Mouse (Mus musculus) megakaryocyte progenitor cell, adult 5-6 weeks (primary cell): ENCODE measurements around the gene Azin2. TPM values are rescaled to one million over a fixed set of nuclear protein-coding genes. Genes with fewer than 3 reads are reported as not detected.
A peak's percentile ranks its signal among the peaks of the same experiment; 100 is the strongest.

Source experiments
- ATAC-seq: replicated peaks from 2 replicates; pipeline ENCODE4 v1.8.0; 2016; ENCODE audit warnings: mild to moderate bottlenecking, moderate TSS enrichment, inconsistent platforms; ENCODE audit not compliant: poor library complexity
- total RNA-seq, 2 experiments: library from RNA; stranded (forward) in 1 of 2; stranded (reverse) in 1 of 2; fragments of 157-497, 149-512 nt in 1 of 2; fragments of 200-1000 nt in 1 of 2; gene quantifications; 2 replicates each; pipeline versions ENCODE4 v1.2.3 to v1.2.4; 2015 to 2017

Azin2 gene
- 0.91 and 1.7 TPM in 2 replicates for total RNA-seq (2015)
- total RNA-seq (2017): 2.1 and 2.2 TPM in 2 replicates

- ATAC-seq: peak; percentile 92
Measured at GRCm38 (mm10) chr4:128962029-128962925, at the start of gene Azin2. TSS of gene Azin2 (minus strand) at chr4:128962442.

- peak; percentile 56 for ATAC-seq
Measured at GRCm38 (mm10) chr4:129011604-129012121, 49.4 kb upstream of the Azin2 start.

- ATAC-seq: no peak
Measured at GRCm38 (mm10) chr4:129009521-129009920, 47.3 kb upstream of the Azin2 start.

GRCm38 (mm10) chr4:129008672-129009071 lies 46.4 kb upstream of the Azin2 start:
- peak; percentile 75 for ATAC-seq

- no peak for ATAC-seq
Measured at GRCm38 (mm10) chr4:129008006-129008519, 45.8 kb upstream of the Azin2 start.

- peak; percentile 41 for ATAC-seq
Measured at GRCm38 (mm10) chr4:129003720-129004119, 41.5 kb upstream of the Azin2 start.

- no peak for ATAC-seq
Measured at GRCm38 (mm10) chr4:129000786-129001185, 38.5 kb upstream of the Azin2 start.

- ATAC-seq: no peak
Measured at GRCm38 (mm10) chr4:128998401-128998800, 36.2 kb upstream of the Azin2 start.

GRCm38 (mm10) chr4:128997258-128997657 lies 35.0 kb upstream of the Azin2 start:
- ATAC-seq: peak; percentile 43

GRCm38 (mm10) chr4:128995238-128995637 lies 33.0 kb upstream of the Azin2 start:
- no peak for ATAC-seq

GRCm38 (mm10) chr4:128993675-128994074 lies 31.4 kb upstream of the Azin2 start:
- peak; percentile 26 for ATAC-seq

- peak; percentile 89 for ATAC-seq
Measured at GRCm38 (mm10) chr4:128993025-128993662, 30.9 kb upstream of the Azin2 start.

- ATAC-seq: peak; percentile 37
Measured at GRCm38 (mm10) chr4:128992176-128992575, 29.9 kb upstream of the Azin2 start.

- no peak for ATAC-seq
Measured at GRCm38 (mm10) chr4:128991500-128992008, 29.3 kb upstream of the Azin2 start, which contains the start of gene Ak2. TSS of gene Ak2 (plus strand) at chr4:128991958.

- no peak for ATAC-seq
Measured at GRCm38 (mm10) chr4:128989678-128990077, 27.4 kb upstream of the Azin2 start.

GRCm38 (mm10) chr4:128988911-128989310 lies 26.7 kb upstream of the Azin2 start:
- ATAC-seq: no peak

- no peak for ATAC-seq
Measured at GRCm38 (mm10) chr4:128984600-128984999, 22.4 kb upstream of the Azin2 start.

GRCm38 (mm10) chr4:128983656-128984055 lies 21.4 kb upstream of the Azin2 start:
- peak; percentile 33 for ATAC-seq

GRCm38 (mm10) chr4:128983151-128983550 lies 20.9 kb upstream of the Azin2 start:
- no peak for ATAC-seq

- no peak for ATAC-seq
Measured at GRCm38 (mm10) chr4:128981833-128982180, 19.6 kb upstream of the Azin2 start.
